Mouse (Mus musculus) right cerebral cortex, postnatal 14 days (tissue): ENCODE data around the gene Otop1.

Experiments used
- DNase-seq: peaks from one replicate; pipeline ENCODE4 v3.0.0; 2022

Gene Otop1

DNA sequence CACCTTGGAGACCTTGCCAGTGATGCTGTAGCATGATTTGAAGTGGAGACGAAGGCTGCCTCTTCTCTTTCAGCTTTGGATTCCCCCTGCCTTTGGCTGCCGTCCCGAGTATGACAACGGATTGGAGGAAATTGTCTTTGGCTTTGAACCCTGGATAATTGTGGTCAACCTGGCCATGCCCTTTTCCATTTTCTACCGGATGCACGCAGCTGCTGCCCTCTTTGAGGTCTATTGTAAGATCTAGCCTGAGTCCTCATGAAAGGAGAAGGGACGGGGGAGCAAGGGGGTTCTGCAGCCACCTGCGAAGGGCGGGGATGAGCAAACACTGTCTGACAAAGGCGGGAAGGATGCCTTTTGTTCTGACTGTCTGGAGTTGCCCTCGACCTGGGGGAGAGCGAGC is 26.9 kb downstream of the Otop1 start:
- DNase-seq: no peak

DNA sequence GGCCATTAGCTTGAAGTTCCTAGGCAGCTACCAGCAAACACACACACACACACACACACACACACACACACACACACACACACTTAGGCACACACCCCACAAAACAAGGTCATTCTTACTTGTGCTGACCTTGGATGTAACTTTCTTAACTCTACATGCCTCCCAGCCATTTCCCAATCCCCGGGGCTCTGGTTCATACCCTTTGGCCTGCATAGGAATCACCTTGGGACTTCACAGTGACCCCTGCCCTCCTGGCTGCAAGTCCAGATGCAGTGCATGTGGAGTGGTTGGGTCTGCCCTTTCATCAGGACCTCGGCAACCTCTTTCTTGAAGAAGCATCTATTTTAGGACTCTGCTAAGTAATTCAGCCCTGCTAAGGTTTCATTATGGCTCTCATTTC is 29.5 kb downstream of the Otop1 start:
- no peak for DNase-seq

- peak; percentile 92 for DNase-seq
Observed at GRCm38 (mm10) chr5:38307255-38308101, 31.7 kb downstream of the Otop1 start.

- DNase-seq: peak; percentile 68
Observed at GRCm38 (mm10) chr5:38308873-38309272, 33.1 kb downstream of the Otop1 start.

GRCm38 (mm10) chr5:38309795-38310194 is 34.0 kb downstream of the Otop1 start:
- no peak for DNase-seq

DNA sequence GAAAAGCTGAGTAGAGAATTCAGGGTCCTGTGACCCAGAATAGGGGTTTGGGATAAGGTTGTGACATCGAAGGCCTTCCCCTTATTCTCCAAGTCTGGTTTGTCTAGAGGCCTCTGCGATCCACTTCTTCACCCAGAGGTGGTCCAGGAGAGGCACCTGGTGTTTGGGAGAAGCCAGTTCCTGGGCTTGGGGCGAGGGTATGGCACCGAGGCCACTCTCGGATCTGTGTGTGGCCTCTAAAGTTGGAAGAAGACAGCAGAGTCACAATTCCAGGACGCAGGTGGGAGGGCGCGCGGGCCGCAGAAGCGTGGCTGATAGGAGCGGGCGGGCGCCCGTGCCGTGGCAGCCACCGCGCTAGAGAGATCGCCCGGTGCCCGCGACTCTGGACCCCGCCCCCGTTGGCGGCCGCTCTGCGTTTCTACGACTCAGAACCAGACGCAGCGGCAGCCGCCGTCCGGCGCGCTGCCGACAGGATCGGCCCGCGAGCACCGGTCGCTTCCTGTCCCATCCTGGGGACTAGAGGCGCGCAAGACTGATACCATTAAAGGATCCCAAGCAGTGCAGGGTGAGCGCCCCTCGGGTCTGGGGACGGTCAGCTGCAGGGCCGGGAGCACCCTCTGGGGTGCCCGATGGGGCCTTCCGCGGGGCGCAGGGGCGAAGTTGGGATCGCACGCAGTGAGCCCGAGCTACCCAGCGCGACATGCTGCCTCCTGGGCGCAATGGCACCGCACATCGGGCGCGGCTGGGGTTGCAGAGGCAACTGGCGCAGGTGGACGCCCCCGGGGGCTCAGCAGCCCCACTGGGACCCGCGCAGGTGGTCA is 43.4 kb downstream of the Otop1 start, which contains the start of gene Drd5:
Drd5 (plus strand) TSS at position 402 of the 821 bp plus-strand sequence.
- no peak for DNase-seq

- DNase-seq: no peak
Observed at GRCm38 (mm10) chr5:38333381-38333780, 57.6 kb downstream of the Otop1 start.

- no peak for DNase-seq
Observed at GRCm38 (mm10) chr5:38334582-38334981, 58.8 kb downstream of the Otop1 start.

GRCm38 (mm10) chr5:38343101-38343500 is 67.3 kb downstream of the Otop1 start:
- DNase-seq: no peak

GRCm38 (mm10) chr5:38346646-38347432 is 71.1 kb downstream of the Otop1 start:
- DNase-seq: no peak

DNA sequence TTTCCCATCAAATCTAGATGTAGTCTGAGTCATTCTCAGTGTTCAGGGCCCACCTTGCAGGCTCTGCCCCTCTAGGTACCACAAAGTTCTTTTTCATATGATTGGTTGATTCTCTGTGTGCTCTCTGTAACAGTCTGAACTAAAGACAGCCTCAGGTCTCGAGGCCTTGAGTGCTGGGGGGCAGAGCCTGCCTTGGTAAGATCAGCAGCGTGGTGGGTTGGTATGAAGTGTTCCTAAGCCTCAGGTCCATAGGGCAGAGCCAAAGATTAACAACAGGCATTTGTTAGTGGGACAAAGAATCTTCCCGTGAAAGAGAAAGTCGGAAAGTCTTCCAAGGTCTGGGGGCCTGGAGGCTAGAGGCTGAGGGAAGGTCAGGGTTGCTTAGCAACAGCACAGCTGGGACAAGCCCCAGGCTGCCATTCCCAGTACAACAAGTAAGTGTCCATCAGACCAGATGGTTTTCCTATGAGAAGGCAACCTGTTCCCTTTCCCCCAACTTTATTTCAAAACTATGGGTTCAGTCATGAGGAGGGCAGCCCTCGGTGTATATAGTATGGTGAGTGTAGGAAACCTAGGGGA is 74.7 kb downstream of the Otop1 start:
- DNase-seq: no peak
